Mouse (Mus musculus) small intestine, adult 2 months (tissue): ENCODE results near the gene Zfp956. TPM values are rescaled to one million over a fixed set of nuclear protein-coding genes. Genes with fewer than 3 reads are reported as not detected.
A peak's percentile ranks its signal among the peaks of the same experiment; 100 is the strongest.

ENCODE experiments used
- H3K27ac ChIP-seq: fragments of 200-500 bp; 2 replicates; pipeline ENCODE4 v1.5.1; 2012; ENCODE audit warnings: low read depth, low read length, control low read depth, inconsistent platforms; ENCODE audit not compliant: insufficient read depth
- H3K27me3 ChIP-seq: fragments of 200-500 bp; 2 replicates; pipeline ENCODE4 v1.6.1; 2012; ENCODE audit warnings: mild to moderate bottlenecking, moderate library complexity, low read length, inconsistent platforms; ENCODE audit not compliant: control insufficient read depth, insufficient read depth
- H3K36me3 ChIP-seq: fragments of 200-500 bp; 2 replicates; pipeline ENCODE4 v1.6.1; 2012; ENCODE audit warnings: mild to moderate bottlenecking, low read length, control low read depth, inconsistent platforms; ENCODE audit not compliant: control insufficient read depth, insufficient read depth
- H3K4me1 ChIP-seq: fragments of 200-500 bp; 2 replicates; pipeline ENCODE4 v1.6.1; 2012; ENCODE audit warnings: low read length, inconsistent platforms, mixed read lengths; ENCODE audit not compliant: control insufficient read depth, insufficient read depth, insufficient read length
- H3K4me3 ChIP-seq: fragments of 200-500 bp; 2 replicates; pipeline ENCODE4 v1.5.1; 2012; ENCODE audit warnings: low read depth, mild to moderate bottlenecking, control low read depth, inconsistent platforms, low read length, moderate library complexity
- CTCF ChIP-seq: fragments of 200-500 bp; IDR thresholded peaks from 2 replicates; pipeline ENCODE4 v1.5.1; 2012; ENCODE audit warnings: low read depth, mild to moderate bottlenecking, control low read depth, inconsistent platforms, low read length, moderate library complexity, mixed read lengths; ENCODE audit not compliant: insufficient replicate concordance, insufficient read length; ENCODE audit errors: extremely low read depth
- POLR2A ChIP-seq: fragments of 200-500 bp; IDR thresholded peaks from 2 replicates; pipeline ENCODE4 v1.6.1; 2012; ENCODE audit warnings: low read depth, mild to moderate bottlenecking, control low read depth, inconsistent platforms, low read length, moderate library complexity
- WGBS: fragments of 180-500 bp; shearing (Covaris S2); methylation state at CpG from one replicate; pipeline ENCODE4 v1.1.7; 2018; 5-methylcytosine and 5-hydroxymethylcytosine counted together
- polyA plus RNA-seq: library from polyadenylated mRNA; depleted of rRNA; stranded (reverse); fragments of >200 nt; gene quantifications from 2 replicates; pipeline ENCODE4 v1.2.3, GENCODE M21; 2012; rRNA removed

Gene Zfp956
- polyA plus RNA-seq, 1 experiment, result 6.9 TPM

DNA sequence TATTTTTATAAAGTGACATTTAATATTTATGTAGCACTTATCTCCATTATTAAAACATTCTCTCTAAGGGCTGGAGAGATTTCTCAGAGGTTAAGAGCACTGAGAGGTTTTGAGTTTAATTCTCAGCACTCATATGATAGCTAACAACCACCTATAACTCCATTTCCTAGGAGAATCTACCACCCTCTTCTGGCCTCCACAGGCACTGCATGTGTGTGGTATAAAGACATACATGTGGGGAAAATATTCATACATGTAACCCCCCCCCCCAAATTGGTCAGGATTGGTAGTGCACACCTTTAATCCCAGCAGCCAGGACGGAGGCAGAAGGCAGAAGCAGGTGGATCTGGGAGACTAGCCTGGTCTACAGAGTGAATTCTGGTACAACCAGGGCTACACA, 21.4 kb downstream of the Zfp956 start:
- no peak for TF ChIP-seq POLR2A
- peak; percentile 13; the same call in 1 of the 2 replicates for TF ChIP-seq CTCF
- H3K27ac ChIP-seq, result no peak overlapping the region
- no peaks in the 10 kb centered on the region for H3K4me1 ChIP-seq
- WGBS, result 90% methylated on average over 1 of the region's 1 CpGs
- no peak overlapping the region for H3K4me3 ChIP-seq
- H3K36me3 ChIP-seq, result no peaks in the 10 kb centered on the region
- no peaks in the 10 kb centered on the region for H3K27me3 ChIP-seq

DNA sequence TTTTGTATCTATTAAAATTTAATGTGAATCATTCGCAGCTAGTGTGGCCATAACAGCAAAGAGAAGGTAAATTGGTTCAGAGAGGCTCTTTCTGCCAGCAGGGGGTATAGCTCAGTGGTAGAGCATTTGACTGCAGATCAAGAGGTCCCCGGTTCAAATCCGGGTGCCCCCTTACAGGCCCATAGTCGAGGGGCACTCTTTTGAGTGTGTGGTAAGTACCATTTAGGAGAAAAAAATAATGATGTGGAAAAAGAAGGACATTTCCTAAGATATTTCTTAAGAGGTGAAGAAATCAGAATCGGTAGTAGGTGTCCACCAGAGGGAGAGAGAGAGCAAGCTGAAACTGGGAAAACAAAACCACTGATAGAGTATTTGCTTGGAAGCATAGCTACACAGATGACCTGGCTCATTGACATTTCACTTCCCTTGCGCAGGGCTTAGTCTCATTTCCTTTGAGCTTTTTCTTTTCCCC, 25.7 kb downstream of the Zfp956 start:
- H3K27ac ChIP-seq, result no peak overlapping the region
- WGBS, result 6% methylated on average over 6 of the region's 6 CpGs
- no peaks in the 10 kb centered on the region for H3K27me3 ChIP-seq
- TF ChIP-seq POLR2A, result no peak
- TF ChIP-seq CTCF, result peak; percentile 50; the same call in 1 of the 2 replicates
- H3K4me1 ChIP-seq, result no peaks in the 10 kb centered on the region
- H3K4me3 ChIP-seq, result no peak overlapping the region
- H3K36me3 ChIP-seq, result no peaks in the 10 kb centered on the region

DNA sequence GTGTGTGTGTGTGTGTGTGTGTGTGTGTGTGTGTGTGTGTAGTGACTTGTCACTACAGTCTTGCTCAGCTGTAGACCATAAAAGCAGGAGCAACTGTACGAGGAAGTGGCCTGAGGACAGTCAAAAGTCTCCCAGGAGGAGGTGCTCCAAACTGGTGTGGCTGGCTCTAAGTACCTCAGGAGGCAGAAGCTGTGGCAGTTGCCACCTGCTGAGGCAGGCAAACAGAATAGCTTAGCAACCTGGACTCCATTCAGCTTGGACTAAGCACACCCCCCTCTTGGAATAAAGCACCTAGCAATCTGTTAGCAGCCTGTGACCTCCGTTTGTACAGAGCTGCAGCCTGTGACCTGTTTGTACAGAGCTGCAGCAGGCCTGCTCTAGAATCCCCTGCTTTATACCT, 30.7 kb downstream of the Zfp956 start:
- Histone ChIP-seq H3K4me3 (no peak overlapping the region), H3K4me1 (no peaks in the 10 kb centered on the region), H3K27ac (no peak overlapping the region), H3K27me3 (no peaks in the 10 kb centered on the region), H3K36me3 (no peaks in the 10 kb centered on the region)
- WGBS, result 14% methylated on average over 2 of the region's 2 CpGs
- no peak for TF ChIP-seq POLR2A
- no peak for TF ChIP-seq CTCF

GRCm38 (mm10) chr6:47995661-47996060, 42.5 kb downstream of the Zfp956 start:
- Histone ChIP-seq H3K27me3 (no peaks in the 10 kb centered on the region), H3K36me3 (no peaks in the 10 kb centered on the region), H3K27ac (no peak overlapping the region), H3K4me3 (no peak overlapping the region), H3K4me1 (no peaks in the 10 kb centered on the region)
- TF ChIP-seq CTCF, result no peak
- TF ChIP-seq POLR2A, result no peak
- WGBS, result 80% methylated on average over 9 of the region's 9 CpGs

GRCm38 (mm10) chr6:48010727-48011126, 57.5 kb downstream of the Zfp956 start:
- Histone ChIP-seq H3K27ac (no peak overlapping the region), H3K4me1 (no peaks in the 10 kb centered on the region), H3K27me3 (no peaks in the 10 kb centered on the region), H3K4me3 (no peak overlapping the region), H3K36me3 (no peaks in the 10 kb centered on the region)
- 53% methylated on average over 8 of the region's 8 CpGs for WGBS
- TF ChIP-seq POLR2A (no peak), CTCF (no peak)

Other genes starting within 250 kb of the Zfp956 start
- 14.9 and 15.3 TPM in 2 replicates for gene Pdia4, start 140.0 kb upstream of the Zfp956 start, polyA plus RNA-seq
- 0.08 and 0.10 TPM in 2 replicates for gene Zfp786, start 122.5 kb upstream of the Zfp956 start, polyA plus RNA-seq
- gene Zfp398, start 117.7 kb upstream of the Zfp956 start, polyA plus RNA-seq, result 4.1 and 4.2 TPM in 2 replicates
- 2.8 and 5.9 TPM in 2 replicates for gene Zfp282, start 76.2 kb upstream of the Zfp956 start, polyA plus RNA-seq
- gene Zfp212, start 32.9 kb upstream of the Zfp956 start, polyA plus RNA-seq, result 2.3 and 5.7 TPM in 2 replicates
- 9.4 and 18.0 TPM in 2 replicates for gene Zfp777, start 95.5 kb downstream of the Zfp956 start, polyA plus RNA-seq
- 7.7 and 16.9 TPM in 2 replicates for gene Zfp746, start 133.2 kb downstream of the Zfp956 start, polyA plus RNA-seq